Mouse (Mus musculus) embryonic facial prominence, embryonic 13.5 days (tissue): ENCODE results near the gene Lamp1. TPM values are rescaled to one million over a fixed set of nuclear protein-coding genes. Genes with fewer than 3 reads are reported as not detected.

Experiments used
- ATAC-seq: fragments of 200-750 bp; cut with Nextera tagmentation; 2 replicates; pipeline ENCODE4 v1.8.0; 2017; ENCODE audit warnings: low read depth; ENCODE audit not compliant: insufficient number of reproducible peaks, insufficient read depth, low FRiP score, low TSS enrichment
- H3K27ac ChIP-seq: fragments of 300-500 bp; sonication (generic); 2 replicates; pipeline ENCODE4 v1.5.1; 2015; ENCODE audit warnings: moderate library complexity, mild to moderate bottlenecking, inconsistent platforms
- H3K27me3 ChIP-seq: fragments of 300-500 bp; sonication (generic); 2 replicates; pipeline ENCODE4 v1.6.1; 2015; ENCODE audit warnings: mild to moderate bottlenecking, inconsistent platforms
- H3K36me3 ChIP-seq: fragments of 300-500 bp; sonication (generic); 2 replicates; pipeline ENCODE4 v1.6.1; 2015; ENCODE audit warnings: mild to moderate bottlenecking, inconsistent platforms
- H3K4me1 ChIP-seq: fragments of 300-500 bp; sonication (generic); 2 replicates; pipeline ENCODE4 v1.6.1; 2015; ENCODE audit warnings: inconsistent platforms
- H3K4me2 ChIP-seq: fragments of 300-500 bp; sonication (generic); 2 replicates; pipeline ENCODE4 v1.6.1; 2015; ENCODE audit warnings: moderate library complexity, mild to moderate bottlenecking, inconsistent platforms
- H3K4me3 ChIP-seq: fragments of 300-500 bp; sonication (generic); 2 replicates; pipeline ENCODE4 v1.5.1; 2015; ENCODE audit warnings: mild to moderate bottlenecking, inconsistent platforms
- H3K9ac ChIP-seq: fragments of 300-500 bp; sonication (generic); 2 replicates; pipeline ENCODE4 v1.6.1; 2015; ENCODE audit warnings: mild to moderate bottlenecking, inconsistent platforms
- H3K9me3 ChIP-seq: fragments of 300-500 bp; sonication (generic); 2 replicates; pipeline ENCODE4 v1.6.1; 2016; ENCODE audit warnings: inconsistent platforms
- WGBS: fragments of 180-500 bp; shearing (Covaris S2); methylation state at CpG from one replicate; pipeline ENCODE4 v1.1.7; 2015; ENCODE audit warnings: mixed read lengths; 5-methylcytosine and 5-hydroxymethylcytosine counted together
- microRNA counts: library from miRNA; unstranded; fragments of <30 nt; microRNA quantifications from one replicate; lab custom pipeline; 2016
- microRNA-seq: library from miRNA; unstranded; fragments of <30 nt; microRNA quantifications from one replicate; pipeline ENCODE4, GENCODE M21; 2016
- polyA plus RNA-seq: library from polyadenylated mRNA; unstranded; fragments of >200 nt; fragmentation: Nextera tagmentation; extraction: Ambion mirVana; gene quantifications from 2 replicates; pipeline ENCODE4 v1.2.1, GENCODE M21; 2015

Gene Lamp1
- polyA plus RNA-seq, 1 experiment from 2014 or later: 259 TPM

DNA sequence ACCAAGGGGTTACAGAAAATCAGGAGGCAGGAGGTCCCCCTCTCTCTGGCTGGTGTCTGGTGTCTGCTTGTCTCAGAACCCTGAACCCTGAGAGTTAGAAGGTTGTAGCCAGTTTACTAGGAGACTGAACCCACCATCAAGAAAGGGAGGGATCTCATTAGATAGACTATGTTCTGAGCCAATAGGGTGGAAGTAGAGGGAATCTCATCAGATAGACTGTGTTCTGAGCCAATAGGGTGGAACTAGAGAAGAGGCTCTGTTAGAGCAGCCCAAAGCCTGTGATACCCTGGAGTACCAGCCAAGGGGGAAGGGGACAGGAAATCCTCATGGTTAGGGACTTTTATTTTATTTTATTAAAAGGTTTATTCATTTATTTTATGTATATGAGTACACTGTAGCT is 59.0 kb downstream of the Lamp1 start:
- no peak overlapping the region for H3K27ac ChIP-seq
- no peak overlapping the region for H3K4me2 ChIP-seq
- H3K4me1 ChIP-seq: peaks cover 8% of the 10 kb centered on the region
- H3K4me3 ChIP-seq: no peak overlapping the region
- H3K27me3 ChIP-seq: no peaks in the 10 kb centered on the region
- ATAC-seq: no peak
- no peaks in the 10 kb centered on the region for H3K36me3 ChIP-seq
- H3K9me3 ChIP-seq: no peaks in the 10 kb centered on the region
- H3K9ac ChIP-seq: no peak overlapping the region

GRCm38 (mm10) chr8:13218441-13218840 is 59.5 kb downstream of the Lamp1 start:
- Histone ChIP-seq H3K36me3 (no peaks in the 10 kb centered on the region), H3K4me2 (no peak overlapping the region), H3K27me3 (no peaks in the 10 kb centered on the region; the same call in 1 of the 2 replicates), H3K4me1 (peaks cover 4% of the 10 kb centered on the region), H3K4me3 (no peak overlapping the region), H3K27ac (no peak overlapping the region), H3K9ac (no peak overlapping the region), H3K9me3 (no peaks in the 10 kb centered on the region)
- ATAC-seq: no peak
- WGBS: 74% methylated on average over 4 of the region's 4 CpGs

GRCm38 (mm10) chr8:13224426-13224825 is 65.5 kb downstream of the Lamp1 start:
- H3K4me1 ChIP-seq: peaks cover 7% of the 10 kb centered on the region
- H3K4me2 ChIP-seq: no peak overlapping the region
- ATAC-seq: no peak
- 78% methylated on average over 9 of the region's 9 CpGs for WGBS
- H3K36me3 ChIP-seq: no peaks in the 10 kb centered on the region
- H3K27ac ChIP-seq: no peak overlapping the region
- no peak overlapping the region for H3K9ac ChIP-seq
- H3K27me3 ChIP-seq: peaks cover 4% of the 10 kb centered on the region; the same call in 1 of the 2 replicates
- no peaks in the 10 kb centered on the region for H3K9me3 ChIP-seq
- no peak overlapping the region for H3K4me3 ChIP-seq

MicroRNAs encoded within 50 kb of the gene (microRNA counts, 519-probe panel; counts per million panel counts)
- microRNA mmu-miR-1968 (lab: Ali Mortazavi, UCI): 236 counts per million, percentile 44 among the panel's probes with 10 or more counts

Small RNA genes lying within 50 kb of the gene (microRNA-seq; reads per million reads assigned to microRNA genes)
- gene Mir1968 (8.9 reads per million, percentile 26 among the genes with 10 or more reads in this experiment), gene Mir7065 (not detected)

Other genes starting within 250 kb of the Lamp1 start
- not detected in 2 replicates for gene F7, start 133.1 kb upstream of the Lamp1 start, polyA plus RNA-seq
- 0.32 and 2.2 TPM in 2 replicates for gene F10, start 121.9 kb upstream of the Lamp1 start, polyA plus RNA-seq
- 0.20 and 0.74 TPM in 2 replicates for gene Proz, start 98.2 kb upstream of the Lamp1 start, polyA plus RNA-seq
- gene Pcid2, start 53.7 kb upstream of the Lamp1 start, polyA plus RNA-seq: 48.9 and 50.1 TPM in 2 replicates
- gene Cul4a, start 53.5 kb upstream of the Lamp1 start, polyA plus RNA-seq: 89.4 and 100 TPM in 2 replicates
- 14.3 and 17.3 TPM in 2 replicates for gene Grtp1, start 41.5 kb downstream of the Lamp1 start, polyA plus RNA-seq
- gene Adprhl1, start 95.0 kb downstream of the Lamp1 start, polyA plus RNA-seq: 1.9 TPM in 1 of 2 replicates, not detected in the other
- 33.2 and 33.4 TPM in 2 replicates for gene Dcun1d2, start 129.0 kb downstream of the Lamp1 start, polyA plus RNA-seq
- 53.1 and 62.3 TPM in 2 replicates for gene Tmco3, start 129.0 kb downstream of the Lamp1 start, polyA plus RNA-seq
- gene Tfdp1, start 179.6 kb downstream of the Lamp1 start, polyA plus RNA-seq: 164 and 166 TPM in 2 replicates
- not detected in 2 replicates for gene Atp4b, start 237.7 kb downstream of the Lamp1 start, polyA plus RNA-seq
- gene Grk1, start 245.9 kb downstream of the Lamp1 start, polyA plus RNA-seq: 0.03 TPM in 1 of 2 replicates, not detected in the other